18 mouse cellular contexts compared by ENCODE assay signal in genomic region chr1:188085116-188085879, GRCm38 (mm10).
DNase-seq lines count a peak whose midpoint lies in the region; ATAC-seq and TF ChIP-seq lines count a peak whose summit lies in the region.
"Had no signal": no experiment of that assay in that cellular context is flagged by ENCODE, and none has a peak within 500 bp of the region (broad histone marks: within the 10 kb centered on the region; RNA-seq: fewer than 3 reads in every experiment).

No protein-coding gene starts in this region.

- H3K27ac ChIP-seq in lung, embryonic 14.5 days (ENCODE audit: low read depth) = no peak overlapping the region
- no peak overlapping the region for H3K27ac ChIP-seq in lung, postnatal 0 days (ENCODE audit: low read length)
- H3K27ac ChIP-seq in forebrain, embryonic 10.5 days = peak overlapping the region; percentile 16; the same call in 1 of the 2 replicates
- no peak overlapping the region for H3K27ac ChIP-seq in forebrain, postnatal 0 days (ENCODE audit: low read depth, low read length)
- H3K27ac ChIP-seq: gastrocnemius, adult 2 months; limb, embryonic 15.5 days; liver, embryonic 15.5 days; neural tube, embryonic 13.5 days had no signal

- H3K36me3 ChIP-seq in lung, embryonic 14.5 days (ENCODE audit: insufficient read depth) = no peaks in the 10 kb centered on the region
- no peaks in the 10 kb centered on the region for H3K36me3 ChIP-seq in lung, postnatal 0 days (ENCODE audit: insufficient read depth, low read length)
- H3K36me3 ChIP-seq in forebrain, embryonic 10.5 days (replicated peaks) = no peaks in the 10 kb centered on the region
- no peaks in the 10 kb centered on the region for H3K36me3 ChIP-seq in forebrain, postnatal 0 days (ENCODE audit: insufficient read depth)
- H3K36me3 ChIP-seq: limb, embryonic 15.5 days; liver, embryonic 15.5 days; neural tube, embryonic 13.5 days had no signal

- H3K4me1 ChIP-seq in lung, embryonic 14.5 days (ENCODE audit: insufficient read depth) = no peaks in the 10 kb centered on the region
- H3K4me1 ChIP-seq in lung, postnatal 0 days (ENCODE audit: insufficient read depth, low read depth, low read length) = no peaks in the 10 kb centered on the region
- peaks cover 57% of the 10 kb centered on the region for H3K4me1 ChIP-seq in forebrain, embryonic 10.5 days
- H3K4me1 ChIP-seq in forebrain, postnatal 0 days (ENCODE audit: insufficient read depth) = 0 out of 2 replicates have a peak, but pooled peaks cover 6% of the 10 kb centered on the region
- H3K4me1 ChIP-seq: limb, embryonic 15.5 days; liver, embryonic 15.5 days had no signal

- no peak overlapping the region for H3K4me2 ChIP-seq in lung, embryonic 14.5 days
- no peak overlapping the region for H3K4me2 ChIP-seq in lung, postnatal 0 days (replicated peaks; ENCODE audit: low read depth, low read length)
- no peak overlapping the region for H3K4me2 ChIP-seq in forebrain, postnatal 0 days (ENCODE audit: low read depth)
- H3K4me2 ChIP-seq: heart, embryonic 11.5 days; limb, embryonic 15.5 days; liver, embryonic 15.5 days; neural tube, embryonic 13.5 days had no signal

- peak; percentile 33 for DNase-seq in lung, embryonic 14.5 days
- DNase-seq in lung, postnatal 0 days (ENCODE audit: low spot score) = no peak
- DNase-seq in adrenal gland, postnatal 14 days = peak; percentile 28
- DNase-seq in forebrain, embryonic 10.5 days (ENCODE audit: extremely low spot score, low spot score) = no peak
- DNase-seq in forebrain, postnatal 0 days = peak; percentile 15
- no peak for DNase-seq in kidney, postnatal 36 days
- DNase-seq in kidney, postnatal 10 days = no peak
- DNase-seq: cerebellum, adult 8-10 months; gastrocnemius, adult 2 months; heart, postnatal 14 days; kidney, adult 11 months; layer of hippocampus, postnatal 36 days; lung, postnatal 14 days; thymus, postnatal 25 days had no signal

- WGBS in lung, embryonic 14.5 days = 49% methylated on average over 13 of the region's 13 CpGs
- 51% methylated on average over 13 of the region's 13 CpGs for WGBS in lung, postnatal 0 days
- WGBS in forebrain, embryonic 10.5 days = 69% methylated on average over 13 of the region's 13 CpGs
- WGBS in forebrain, postnatal 0 days = 41% methylated on average over 13 of the region's 13 CpGs

- TF ChIP-seq EP300 in lung, postnatal 0 days (IDR thresholded peaks at IDR 0.05) = no peak

- H3K9ac ChIP-seq in lung, embryonic 14.5 days = no peak overlapping the region
- H3K9ac ChIP-seq in lung, postnatal 0 days (replicated peaks; ENCODE audit: low read depth) = no peak overlapping the region
- no peak overlapping the region for H3K9ac ChIP-seq in forebrain, postnatal 0 days
- H3K9ac ChIP-seq: limb, embryonic 15.5 days; liver, embryonic 15.5 days; neural tube, embryonic 13.5 days had no signal

- TF ChIP-seq CTCF in lung, embryonic 14.5 days (IDR thresholded peaks at IDR 0.05; ENCODE audit: low read depth) = no peak
- no peak for TF ChIP-seq CTCF in lung, postnatal 0 days (IDR thresholded peaks at IDR 0.05)
- TF ChIP-seq CTCF in forebrain, postnatal 0 days (IDR thresholded peaks at IDR 0.05; ENCODE audit: low read depth) = no peak

- ATAC-seq in lung, embryonic 14.5 days (ENCODE audit: insufficient read depth) = no peak
- no peak for ATAC-seq in lung, postnatal 0 days
- peak; percentile 70; the same call in 1 of the 2 replicates for ATAC-seq in forebrain, postnatal 0 days

- H3K9me3 ChIP-seq in lung, embryonic 14.5 days (ENCODE audit: low read depth, low read length) = no peaks in the 10 kb centered on the region
- H3K9me3 ChIP-seq in lung, postnatal 0 days (ENCODE audit: low read length) = no peaks in the 10 kb centered on the region
- no peaks in the 10 kb centered on the region for H3K9me3 ChIP-seq in forebrain, embryonic 10.5 days
- no peaks in the 10 kb centered on the region for H3K9me3 ChIP-seq in forebrain, postnatal 0 days (ENCODE audit: low read length)
- H3K9me3 ChIP-seq: limb, embryonic 15.5 days; liver, embryonic 15.5 days; neural tube, embryonic 13.5 days had no signal

- no peak overlapping the region for H3K4me3 ChIP-seq in lung, embryonic 14.5 days (ENCODE audit: low read depth, low read length)
- no peak overlapping the region for H3K4me3 ChIP-seq in lung, postnatal 0 days (ENCODE audit: low read depth, low read length)
- H3K4me3 ChIP-seq in forebrain, embryonic 10.5 days = no peak overlapping the region
- H3K4me3 ChIP-seq in forebrain, postnatal 0 days (ENCODE audit: low read depth, low read length) = no peak overlapping the region
- H3K4me3 ChIP-seq: gastrocnemius, adult 2 months; limb, embryonic 15.5 days; liver, embryonic 15.5 days; neural tube, embryonic 13.5 days had no signal

- H3K27me3 ChIP-seq in lung, embryonic 14.5 days (ENCODE audit: insufficient read depth, low read length) = no peaks in the 10 kb centered on the region
- H3K27me3 ChIP-seq in lung, postnatal 0 days (replicated peaks; ENCODE audit: insufficient read depth, low read length) = no peaks in the 10 kb centered on the region
- peaks cover 18% of the 10 kb centered on the region for H3K27me3 ChIP-seq in forebrain, embryonic 10.5 days (ENCODE audit: poor library complexity, severe bottlenecking)
- H3K27me3 ChIP-seq in forebrain, postnatal 0 days (ENCODE audit: insufficient read depth, low read length) = no peaks in the 10 kb centered on the region
- H3K27me3 ChIP-seq: liver, embryonic 15.5 days; neural tube, embryonic 13.5 days had no signal

Comparison
In these comparisons a context has a peak if more than half of its experiments do, and no peak if none do; other contexts are left out.
1. DNase-seq: peak in lung, embryonic 14.5 days (single experiment), adrenal gland, postnatal 14 days (single experiment) and forebrain, postnatal 0 days (single experiment); none in lung, postnatal 0 days (single experiment), forebrain, embryonic 10.5 days (single experiment), kidney, postnatal 36 days (0 of 2) and kidney, postnatal 10 days (single experiment).